In genomic region chr7:80032216-80033052, GRCm38 (mm10) we compare ENCODE assay signal across 8 mouse cellular contexts. TPM values are rescaled to one million over a fixed set of nuclear protein-coding genes. Genes with fewer than 3 reads are reported as not detected.
DNase-seq lines count a peak whose midpoint lies in the region; ATAC-seq lines count a peak whose summit lies in the region.

No protein-coding gene starts in this region.

- peak; percentile 66 for ATAC-seq in liver, embryonic 15.5 days (ENCODE audit: insufficient read depth)
- no peak for ATAC-seq in frontal cortex, adult (ENCODE audit: low TSS enrichment)

- peak overlapping the region; percentile 25 for H3K4me3 ChIP-seq in liver, embryonic 15.5 days (replicated peaks)

- H3K27me3 ChIP-seq in liver, embryonic 15.5 days = peaks cover 16% of the 10 kb centered on the region

- no peaks in the 10 kb centered on the region for H3K9me3 ChIP-seq in liver, embryonic 15.5 days (replicated peaks)

- H3K27ac ChIP-seq in liver, embryonic 15.5 days (replicated peaks) = peak overlapping the region; percentile 65

- peak overlapping the region; percentile 57 for H3K4me2 ChIP-seq in liver, embryonic 15.5 days

- peaks cover 78% of the 10 kb centered on the region for H3K4me1 ChIP-seq in liver, embryonic 15.5 days (replicated peaks)

- 29% methylated on average over 10 of the region's 10 CpGs for WGBS in liver, embryonic 15.5 days (ENCODE audit: insufficient replicate concordance)

- 0 out of 2 replicates have a peak overlapping the region, but pooled peaks have one; percentile 3 for H3K9ac ChIP-seq in liver, embryonic 15.5 days

- H3K36me3 ChIP-seq in liver, embryonic 15.5 days (replicated peaks) = no peaks in the 10 kb centered on the region

- peak; percentile 66 for DNase-seq in gastrocnemius, adult 18-20 months (ENCODE audit: low spot score)
- DNase-seq in gastrocnemius, postnatal 10 days = no peak
- peak; percentile 39 for DNase-seq in retina, postnatal 1 day
- DNase-seq in retina, embryonic 14.5 days (ENCODE audit: low spot score) = no peak
- DNase-seq in thymus, postnatal 4 days = peak; percentile 38
- DNase-seq in testis, postnatal 14 days (ENCODE audit: low spot score) = no peak

RNA-seq across cellular contexts. Expression of gene Zfp710, which starts 7.8 kb away (rescaled TPM):
- total RNA-seq in gastrocnemius, adult 18-20 months (2021) = 10 to 100 TPM; 21.1 to 31.3 TPM
- 10 to 100 TPM; 14.2 to 16.7 TPM for total RNA-seq in gastrocnemius, postnatal 10 days (2021)
- polyA plus RNA-seq in liver, embryonic 15.5 days (2015; fragmentation: Nextera tagmentation; extraction: Ambion mirVana) = 5.6 and 7.4 TPM in 2 replicates

Comparison
In these comparisons a context has a peak if more than half of its experiments do, and no peak if none do; other contexts are left out.
1. DNase-seq: peak in gastrocnemius, adult 18-20 months (single experiment), retina, postnatal 1 day (single experiment) and thymus, postnatal 4 days (single experiment); none in gastrocnemius, postnatal 10 days (single experiment), retina, embryonic 14.5 days (single experiment) and testis, postnatal 14 days (single experiment).